Mouse (Mus musculus): ENCODE measurements around the gene Ifnar1.
"Not testable (repeated sequence)": the region's sequence is repeated elsewhere in the genome, so short reads cannot be mapped to it uniquely, and the experiment has no call there.

The Ifnar1 gene

DNA sequence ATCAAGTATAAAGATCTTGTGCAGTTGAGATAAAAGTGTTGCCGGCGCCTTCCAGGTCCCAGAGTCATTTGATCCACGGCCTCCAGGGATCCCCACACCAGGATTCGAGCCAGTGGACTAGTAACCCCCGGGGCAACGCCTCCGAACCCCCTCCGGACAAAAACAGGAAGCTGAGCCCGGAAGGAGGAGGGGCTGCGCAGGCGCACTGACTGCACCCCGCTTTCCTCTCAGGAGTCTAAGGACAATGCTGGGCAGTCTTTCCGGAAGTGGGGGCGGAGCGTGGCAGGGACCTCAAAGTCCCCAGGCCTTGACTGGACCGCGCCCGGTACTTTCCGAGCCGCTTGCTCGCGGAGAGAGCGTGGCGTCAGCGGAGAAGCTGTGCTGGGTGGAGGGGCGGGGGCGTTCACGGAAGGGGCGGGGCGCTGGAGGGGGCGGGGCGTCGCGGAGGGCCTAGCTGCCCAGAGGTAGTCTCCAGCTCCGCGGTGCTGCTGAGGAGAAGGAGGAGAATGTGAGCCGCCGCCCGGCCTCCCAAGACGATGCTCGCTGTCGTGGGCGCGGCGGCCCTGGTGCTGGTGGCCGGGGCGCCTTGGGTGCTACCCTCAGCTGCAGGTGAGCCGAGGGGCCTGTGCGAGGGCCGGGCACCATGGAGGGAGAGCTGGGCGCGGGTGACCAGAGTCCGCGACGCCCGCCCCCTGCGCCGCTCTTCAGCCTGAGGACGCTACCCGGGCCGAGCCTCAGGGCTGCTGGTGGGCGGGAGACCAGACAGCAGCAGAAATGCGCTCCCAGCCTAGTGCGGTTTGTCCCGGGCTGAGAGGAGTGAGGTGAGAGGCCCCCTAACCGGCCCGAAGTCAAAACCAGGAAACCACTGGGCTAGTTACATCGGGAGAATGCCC is at the start of gene Ifnar1:
Gene Ifnar1, plus strand, starts transcription at position 431 of the 893 bp plus-strand sequence.
- peak; percentile 97 for DNase-seq

DNA sequence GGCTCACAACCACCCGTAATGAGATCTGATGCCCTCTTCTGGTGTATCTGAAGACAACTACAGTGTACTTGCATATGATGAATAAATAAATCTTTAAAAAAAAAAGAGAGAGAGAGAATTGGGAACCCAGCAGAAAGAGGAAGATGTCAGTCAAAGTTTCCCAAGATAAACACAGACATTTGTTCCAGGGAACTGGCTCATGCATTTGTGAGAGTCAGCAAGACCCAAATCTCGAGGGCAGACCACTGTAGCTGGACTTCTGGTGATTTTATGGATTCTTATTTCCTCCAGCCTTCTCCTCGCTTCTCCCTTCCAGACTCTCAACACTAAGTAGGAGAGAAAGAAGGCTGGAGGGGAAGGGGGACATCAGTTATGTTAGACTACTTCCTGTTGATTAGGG is 47.0 kb upstream of the Ifnar1 start:
- no peak for DNase-seq

DNA sequence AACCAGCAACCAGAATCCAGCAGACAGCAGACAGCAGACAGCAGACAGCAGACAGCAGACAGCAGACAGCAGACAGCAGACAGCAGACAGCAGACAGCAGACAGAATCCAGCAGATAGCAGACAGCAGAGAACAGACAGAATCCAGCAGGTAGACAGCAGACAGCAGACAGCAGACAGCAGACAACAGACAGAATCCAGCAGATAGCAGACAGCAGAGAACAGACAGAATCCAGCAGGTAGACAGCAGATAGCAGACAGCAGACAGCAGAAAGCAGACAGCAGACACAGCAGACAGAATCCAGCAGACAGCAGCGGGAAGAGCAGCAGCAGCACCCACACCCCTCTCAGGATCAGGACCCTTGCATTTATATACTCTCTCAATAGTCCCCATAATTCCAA is 46.4 kb upstream of the Ifnar1 start:
- not testable (repeated sequence) for DNase-seq

DNA sequence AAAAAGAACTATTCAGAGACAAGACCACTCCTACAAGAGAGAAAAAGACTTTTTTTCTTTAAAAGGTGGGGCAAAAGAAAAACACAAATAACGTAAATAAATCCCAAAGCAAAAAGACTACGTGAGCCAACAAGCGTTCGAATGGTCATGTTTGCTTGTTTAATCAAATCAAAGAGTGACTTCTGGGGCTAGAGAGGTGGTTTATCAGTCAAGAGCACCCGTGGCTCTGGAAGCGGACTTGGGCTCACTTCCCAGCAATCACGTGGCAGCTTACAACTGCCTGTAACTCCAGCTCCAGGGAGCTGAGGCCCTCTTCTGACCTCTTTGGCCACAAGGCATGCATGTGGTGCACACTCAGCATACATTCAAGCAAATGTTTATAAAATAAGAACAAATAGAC is 43.7 kb upstream of the Ifnar1 start:
- no peak for DNase-seq

DNA sequence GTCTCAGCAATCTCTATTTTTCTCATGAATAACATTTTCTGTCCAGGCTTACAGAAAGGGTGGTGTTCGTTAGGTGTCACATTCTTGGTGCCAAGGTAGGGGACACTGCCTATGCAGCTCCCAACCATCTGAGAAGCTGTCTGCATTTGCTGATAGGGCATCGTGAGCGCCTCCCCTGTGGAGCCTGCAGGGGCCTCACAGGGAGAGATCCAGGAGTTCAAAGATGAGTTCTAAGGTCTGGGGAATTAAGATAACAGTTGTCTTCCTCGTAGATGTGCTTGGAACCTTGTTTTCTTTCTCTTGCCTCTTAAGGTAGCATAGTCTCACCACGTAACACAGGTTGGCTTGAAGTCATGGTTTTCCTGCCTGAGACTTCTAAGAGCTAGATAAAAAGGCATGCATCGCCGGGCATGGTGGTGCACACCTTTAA is 43.2 kb upstream of the Ifnar1 start:
- DNase-seq: peak; percentile 56

DNA sequence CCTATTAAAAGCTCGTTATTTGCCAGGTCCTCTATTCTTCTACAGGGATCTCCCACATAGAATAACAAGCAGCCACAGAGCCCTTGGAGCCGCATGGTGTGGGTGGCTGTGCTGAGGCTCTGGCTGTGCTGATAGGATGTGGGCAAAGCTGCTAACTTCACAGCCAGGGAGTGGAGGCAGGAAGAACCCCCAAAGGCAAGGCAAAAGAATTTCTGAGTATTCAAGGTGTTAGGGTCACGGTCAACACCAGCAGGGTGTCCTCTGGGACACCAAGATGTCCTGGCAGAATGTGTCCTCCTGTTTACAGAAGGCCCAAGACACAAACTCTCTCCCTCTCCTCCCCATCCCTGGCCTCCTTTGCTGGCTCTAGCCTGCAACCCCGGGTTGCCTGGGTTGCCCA is 42.6 kb upstream of the Ifnar1 start:
- peak; percentile 72 for DNase-seq

DNA sequence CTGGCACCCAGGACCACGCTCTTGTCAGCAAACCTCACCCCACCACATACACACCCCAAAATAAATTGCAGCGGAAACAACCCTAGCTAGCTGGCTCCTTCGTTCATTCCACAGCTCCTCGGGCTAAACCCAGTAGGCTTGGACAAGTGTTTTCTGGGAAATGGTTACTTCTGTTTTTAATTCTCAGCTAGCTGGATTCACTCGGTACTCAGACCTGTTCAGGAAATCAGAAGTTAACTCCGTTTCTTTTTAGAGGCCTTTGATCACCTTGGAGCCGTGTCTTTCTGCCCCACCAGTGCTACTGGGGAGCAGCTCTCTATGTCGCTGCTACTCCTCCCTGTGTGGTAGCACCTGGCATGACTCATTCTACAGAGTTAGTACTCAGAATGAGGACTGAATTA is 41.8 kb upstream of the Ifnar1 start:
- peak; percentile 63 for DNase-seq

DNA sequence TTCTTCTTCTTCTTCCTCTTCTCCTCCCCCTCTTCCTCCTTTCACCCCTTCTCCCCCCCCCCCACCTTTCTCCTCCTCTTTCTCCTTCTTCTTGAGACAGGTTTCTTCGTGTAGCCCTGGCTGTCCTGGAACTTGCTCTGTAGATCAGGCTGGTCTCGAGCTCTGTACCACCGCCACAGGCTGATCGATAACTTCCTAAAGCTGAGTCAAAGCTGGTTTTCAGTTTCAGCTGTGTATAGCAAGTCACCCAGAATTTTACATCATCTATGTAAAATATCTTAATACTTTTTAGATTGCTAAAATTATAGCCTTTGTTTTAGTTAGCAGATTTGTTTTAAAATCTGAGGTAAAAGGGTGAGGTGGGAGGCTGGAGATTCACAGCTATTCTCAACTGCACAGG is 40.2 kb upstream of the Ifnar1 start:
- DNase-seq: no peak

DNA sequence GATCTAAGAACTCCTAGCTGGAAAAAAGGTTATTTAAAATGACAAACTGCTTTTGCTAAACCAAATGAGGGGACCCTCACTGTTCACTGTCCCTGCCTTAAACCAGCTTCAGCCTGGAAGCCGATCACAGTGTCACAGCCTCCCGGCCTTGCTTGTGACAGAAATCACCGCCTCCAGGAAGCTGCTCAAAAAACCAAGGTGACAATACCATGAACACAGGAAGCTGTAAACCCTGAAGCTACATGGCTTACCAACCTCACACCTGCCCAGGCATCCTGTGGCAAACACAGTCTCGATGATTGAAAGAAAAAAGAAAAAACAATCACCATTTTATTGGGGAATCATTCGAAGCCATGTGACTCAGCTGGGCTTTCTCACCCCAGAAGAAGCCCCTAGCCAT is 39.5 kb upstream of the Ifnar1 start:
- DNase-seq: peak; percentile 75

DNA sequence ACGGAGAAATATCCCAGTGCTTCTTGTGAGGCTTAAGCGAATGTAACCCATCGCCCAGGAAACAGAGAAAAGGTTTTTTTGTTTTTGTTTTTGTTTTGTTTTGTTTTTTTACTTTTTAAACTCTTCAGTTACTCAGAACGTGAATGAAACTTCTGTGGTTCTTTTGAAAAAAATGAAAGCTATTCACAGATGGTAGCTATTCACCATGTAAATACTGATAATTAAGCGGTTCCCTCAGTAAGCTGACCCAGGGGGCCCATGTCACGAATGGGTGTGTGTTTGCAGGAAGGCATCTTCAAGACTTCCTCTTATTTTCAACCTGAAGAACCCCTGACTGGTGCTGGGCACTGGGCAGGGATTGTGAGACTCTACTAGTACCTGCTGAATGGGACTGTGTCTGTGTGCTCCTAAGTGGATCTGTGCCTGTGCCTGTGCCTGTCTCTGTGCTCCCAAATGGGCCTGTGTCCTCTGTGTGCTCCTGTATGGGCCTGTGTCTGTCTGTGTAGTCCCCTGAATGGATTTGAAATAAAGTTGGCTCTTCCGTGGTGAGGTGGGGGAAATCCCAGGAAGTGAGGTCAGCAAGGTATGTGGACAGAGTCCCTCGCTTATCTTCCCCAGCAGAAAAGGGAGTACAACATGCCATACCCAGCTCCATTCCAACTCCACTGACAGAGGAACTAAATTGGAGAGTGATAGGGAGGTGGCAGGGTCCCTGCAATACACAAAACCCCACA is 38.1 kb upstream of the Ifnar1 start:
- DNase-seq: no peak

DNA sequence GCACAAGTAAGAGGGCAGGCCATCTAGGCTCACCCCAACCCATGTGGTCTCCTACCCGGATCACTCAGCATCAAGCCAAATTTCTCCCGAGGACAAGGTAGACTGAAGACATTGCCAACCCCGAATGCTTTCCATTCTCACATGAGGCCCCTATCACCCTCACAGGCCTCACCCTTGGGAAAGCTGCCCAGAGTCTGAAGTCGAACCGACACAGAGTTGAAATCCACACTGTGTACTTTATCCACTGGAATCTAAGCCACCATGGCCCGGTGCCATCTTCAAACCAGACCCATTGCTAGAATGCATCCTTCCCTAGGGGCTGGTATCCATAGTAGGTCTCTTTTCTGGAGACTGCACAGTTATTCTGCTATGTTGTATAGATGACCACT is 37.5 kb upstream of the Ifnar1 start:
- no peak for DNase-seq

DNA sequence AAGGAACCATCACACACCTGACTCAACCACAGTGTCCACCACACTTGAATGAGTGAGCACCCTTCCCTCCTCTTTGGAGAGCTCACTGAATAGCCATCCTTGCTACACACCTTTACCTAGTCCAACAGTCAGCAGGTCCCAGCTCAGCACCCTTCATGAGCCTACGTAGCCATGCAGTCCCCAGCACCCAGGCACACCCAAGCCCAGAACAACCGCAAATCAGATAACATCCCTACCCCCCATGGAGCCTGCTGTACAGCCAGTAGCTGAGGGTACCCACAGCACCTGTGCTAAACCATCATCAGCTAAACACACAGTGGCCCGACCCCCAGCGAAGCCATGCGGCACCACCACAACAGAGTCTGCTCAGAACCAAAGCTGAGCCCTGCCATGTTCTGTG is 37.0 kb upstream of the Ifnar1 start:
- peak; percentile 48 for DNase-seq

DNA sequence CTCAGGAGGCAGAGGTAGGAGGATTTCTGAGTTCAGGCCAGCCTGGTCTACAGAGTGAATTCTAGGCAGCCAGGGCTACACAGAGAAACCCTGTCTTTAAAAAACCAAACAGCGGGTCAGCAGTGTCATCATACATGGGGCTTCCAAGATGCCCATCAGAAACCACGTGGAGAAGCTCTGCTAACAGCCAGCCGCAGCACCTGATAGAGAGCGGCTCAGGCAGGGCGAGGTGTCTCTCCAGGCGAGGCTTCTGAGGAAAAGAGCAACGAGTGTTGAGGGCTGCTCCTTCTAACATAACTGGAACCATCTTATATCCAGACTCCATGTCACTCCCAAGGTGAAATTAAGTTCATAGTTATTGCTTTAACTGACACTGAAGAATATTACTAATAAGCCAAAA is 36.1 kb upstream of the Ifnar1 start:
- no peak for DNase-seq

DNA sequence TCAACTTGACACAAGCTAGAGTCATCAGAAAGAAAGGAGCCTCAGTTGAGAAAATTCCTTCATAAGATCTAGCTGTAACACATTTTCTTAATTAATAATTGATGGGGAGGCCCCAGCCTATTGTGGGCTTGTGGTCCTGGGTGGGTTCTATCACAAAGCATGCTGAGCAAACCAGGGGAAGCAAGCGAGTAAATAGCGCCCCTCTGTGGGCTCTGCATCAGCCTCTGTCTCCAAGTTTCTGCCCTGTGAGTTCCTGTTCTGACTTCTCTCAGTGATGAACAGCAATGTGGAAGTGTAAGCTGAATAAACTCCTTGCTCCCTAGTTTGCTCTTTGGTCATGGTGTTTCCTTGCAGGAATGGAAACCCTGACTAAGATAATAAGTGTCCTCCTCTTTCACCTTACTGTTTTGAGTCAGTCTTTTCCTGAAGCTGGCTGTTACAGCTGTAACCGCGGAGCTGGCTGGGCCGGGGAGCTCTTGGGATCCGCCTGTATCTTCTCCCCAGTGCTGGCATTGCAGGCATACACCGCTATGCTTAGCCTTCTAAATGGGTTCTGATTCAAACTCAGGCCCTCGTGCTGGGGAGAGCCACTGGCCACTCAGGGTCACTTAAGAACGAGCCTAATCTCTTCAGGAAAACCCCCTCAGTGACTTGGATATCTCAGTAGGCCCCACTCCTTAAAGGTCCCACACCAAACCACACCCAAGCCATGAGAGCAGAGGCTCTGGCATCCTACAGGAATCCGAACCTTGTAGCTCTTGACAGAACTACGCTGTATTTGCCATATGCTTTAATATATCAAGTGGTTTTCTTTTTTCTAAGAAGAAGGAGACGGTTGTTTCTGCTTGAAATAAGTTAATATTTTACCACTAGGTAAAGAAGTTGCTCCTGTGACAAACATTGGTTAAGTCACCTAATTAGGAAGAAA is 34.6 kb upstream of the Ifnar1 start:
- DNase-seq: peak; percentile 52

DNA sequence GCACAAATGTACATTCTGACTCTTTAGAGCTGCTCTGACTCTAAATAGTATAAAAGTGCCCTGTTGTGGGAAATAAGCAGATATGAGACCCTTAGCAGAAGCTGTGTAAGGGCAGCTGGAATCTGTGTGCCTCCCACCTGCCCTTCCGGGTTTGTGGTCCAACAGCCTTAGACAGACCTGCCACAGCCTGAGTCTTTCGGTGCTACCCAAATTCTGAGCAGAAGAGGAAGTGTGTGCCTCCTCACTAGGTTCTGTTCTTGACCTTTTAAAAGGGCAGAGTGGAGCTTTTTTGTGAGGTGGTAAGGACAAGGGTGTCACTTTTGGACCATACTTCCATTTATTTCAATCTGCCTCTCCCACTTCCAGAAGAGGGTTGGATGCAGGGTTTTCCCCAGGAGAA is 33.1 kb upstream of the Ifnar1 start:
- DNase-seq: peak; percentile 62

DNA sequence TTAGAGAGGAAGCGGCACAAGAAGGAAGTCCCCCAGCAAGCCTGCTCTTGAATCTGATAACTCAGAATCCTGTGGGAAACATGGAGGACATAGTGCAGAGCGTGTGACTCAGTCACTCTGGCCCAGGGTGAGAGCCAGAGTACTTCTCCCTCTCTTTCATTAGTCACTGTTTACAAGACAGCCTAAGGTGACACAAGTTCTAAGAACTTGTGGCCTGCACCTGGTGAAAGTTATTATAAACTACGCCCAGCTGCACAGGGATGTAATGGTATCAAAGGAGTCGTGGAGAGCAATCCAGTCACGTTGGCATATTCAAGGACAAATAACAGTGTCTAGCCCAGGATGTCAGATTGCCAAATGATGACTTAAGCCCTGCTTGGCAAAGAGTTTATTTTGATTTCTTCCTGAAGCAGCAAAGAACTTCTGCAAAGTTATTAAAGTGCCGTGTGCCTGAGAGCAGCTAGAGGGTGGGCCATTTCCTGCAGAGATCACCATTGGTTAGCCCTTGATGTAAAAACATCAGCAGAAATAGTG is 32.6 kb upstream of the Ifnar1 start:
- no peak for DNase-seq

DNA sequence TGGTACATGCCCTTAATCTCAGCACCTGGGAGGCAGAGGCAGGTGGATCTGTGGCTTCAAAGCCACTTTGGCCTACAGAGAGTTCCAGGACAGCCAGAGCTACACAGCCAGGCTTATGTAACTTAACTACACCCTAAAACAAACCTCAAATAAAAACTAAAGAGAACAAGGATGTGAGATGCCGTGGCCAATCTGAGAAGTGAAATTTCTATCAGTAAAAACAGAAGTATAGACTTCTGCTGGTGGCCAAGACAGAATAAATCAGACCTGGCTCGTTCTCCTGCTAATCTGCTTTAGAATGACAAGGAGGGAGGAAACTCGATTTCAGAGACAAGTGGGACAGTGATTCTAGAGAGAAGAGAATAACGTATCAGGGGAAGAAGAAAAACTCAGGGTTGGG is 29.2 kb upstream of the Ifnar1 start:
- no peak for DNase-seq

DNA sequence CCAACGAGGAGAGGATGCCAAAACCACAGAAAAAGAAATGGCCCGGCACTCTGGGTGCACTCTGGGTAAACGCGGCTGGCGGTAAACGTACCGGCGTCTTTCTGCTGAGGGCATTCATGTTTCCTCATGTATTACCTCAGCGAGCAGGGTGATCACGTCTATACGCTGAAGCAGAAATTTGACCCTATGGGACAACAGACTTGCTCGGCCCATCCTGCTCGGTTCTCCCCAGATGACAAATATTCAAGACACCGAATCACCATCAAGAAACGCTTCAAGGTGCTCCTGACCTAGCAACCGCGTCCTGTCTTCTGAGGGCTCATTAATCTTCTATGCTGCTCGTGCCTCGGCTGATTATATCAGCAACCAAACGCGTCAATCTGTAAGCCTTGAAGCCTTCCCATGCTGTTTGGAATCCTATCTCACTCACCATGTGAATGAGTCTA is 26.7 kb upstream of the Ifnar1 start:
- DNase-seq: peak; percentile 86

DNA sequence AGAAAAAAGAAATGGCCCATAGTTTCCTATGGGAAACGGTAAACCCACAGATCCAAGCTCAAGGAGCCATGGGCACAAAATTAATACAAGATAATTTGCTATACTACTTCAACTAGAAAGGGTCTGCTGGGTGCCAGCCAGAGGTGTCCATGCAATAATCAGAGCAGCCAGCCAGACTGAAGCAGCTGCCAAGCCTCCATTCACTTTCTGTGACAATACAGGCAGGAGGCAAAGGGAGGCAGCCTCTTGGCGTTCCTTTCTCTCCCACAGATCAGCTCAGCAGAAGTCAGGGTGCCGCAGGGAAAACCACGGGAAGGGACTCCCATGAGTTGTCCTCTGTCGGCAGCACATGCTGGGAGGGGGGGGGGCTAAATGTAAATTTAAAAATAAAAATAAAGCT is 26.1 kb upstream of the Ifnar1 start:
- DNase-seq: peak; percentile 48

DNA sequence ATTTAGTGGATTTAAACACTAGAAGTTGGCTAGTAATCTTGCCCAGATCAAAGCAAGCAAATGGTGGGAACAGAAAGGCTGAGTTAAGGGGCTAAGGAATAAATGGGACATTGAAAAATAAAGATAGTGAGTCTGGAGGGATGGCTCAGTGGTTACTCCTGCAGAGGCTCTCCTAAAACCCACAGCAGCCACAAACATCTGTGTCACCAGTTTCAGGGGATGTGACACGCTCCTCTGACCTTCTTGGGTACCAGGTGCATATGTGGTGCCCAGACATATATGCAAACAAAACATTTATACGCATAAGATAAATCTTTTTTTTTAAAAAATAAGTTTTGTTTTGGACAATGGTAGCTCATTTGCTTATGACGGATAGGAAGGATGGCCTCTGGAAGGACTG is 25.6 kb upstream of the Ifnar1 start:
- peak; percentile 51 for DNase-seq

DNA sequence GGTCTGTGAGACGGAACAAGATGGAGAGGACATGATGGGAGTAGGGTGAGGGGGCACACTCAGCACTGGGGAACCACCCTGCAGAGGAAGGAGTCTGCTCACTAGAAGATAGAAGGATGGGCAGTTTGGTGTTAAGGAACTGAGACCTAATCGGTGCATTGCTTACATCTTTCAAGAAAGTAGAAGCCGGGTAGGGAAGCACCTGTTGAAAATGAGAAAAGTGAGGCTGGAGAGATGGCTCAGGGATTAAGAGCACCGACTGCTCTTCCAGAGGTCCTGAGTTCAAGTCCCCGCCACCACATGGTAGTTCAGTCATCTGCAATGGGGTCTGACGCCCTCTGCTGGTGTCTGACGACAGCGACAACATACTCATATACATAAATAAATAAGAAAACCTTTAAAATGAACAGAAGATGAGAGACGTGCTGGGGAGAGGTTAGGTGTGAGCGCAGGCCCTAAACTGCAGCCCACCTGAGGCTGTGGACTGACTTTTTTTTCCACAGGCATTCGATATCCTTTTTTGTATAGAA is 25.1 kb upstream of the Ifnar1 start:
- peak; percentile 72 for DNase-seq

DNA sequence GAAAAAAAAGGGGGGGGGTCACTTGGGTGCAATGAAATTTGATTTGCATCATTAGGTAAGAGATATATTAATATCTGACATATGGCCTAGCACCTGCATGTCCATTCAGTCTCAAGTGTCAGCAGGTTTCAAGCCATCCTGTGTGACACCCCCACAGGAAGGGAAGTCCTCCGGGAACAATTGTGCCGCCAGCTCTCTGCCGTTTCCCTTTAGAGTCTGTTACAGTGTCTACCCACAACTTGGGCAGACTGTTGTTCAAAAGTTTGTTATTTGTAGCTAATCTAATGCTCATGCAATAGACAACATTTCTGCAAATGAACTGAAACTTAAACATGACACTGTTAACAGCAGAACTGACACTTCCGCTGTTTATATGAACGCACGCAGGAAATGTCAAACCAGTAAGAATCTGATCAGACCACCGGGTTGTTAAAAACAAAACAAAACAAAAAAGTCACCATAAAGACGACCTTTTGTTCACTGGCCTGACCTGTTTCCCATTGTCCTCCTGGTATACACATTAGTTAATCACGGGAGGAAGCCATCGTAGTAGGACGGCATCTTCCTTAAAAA is 23.9 kb upstream of the Ifnar1 start:
- peak; percentile 54 for DNase-seq
